Mouse (Mus musculus) adrenal gland, postnatal 14 days (tissue): Measurements from ENCODE around the gene Anxa9. TPM values are rescaled to one million over a fixed set of nuclear protein-coding genes. Genes with fewer than 3 reads are reported as not detected.
A peak's percentile ranks its signal among the peaks of the same experiment; 100 is the strongest.

Source experiments
- DNase-seq: peaks from one replicate; pipeline ENCODE4 v3.0.0; 2021; ENCODE audit warnings: mixed read lengths
- total RNA-seq: library from RNA; stranded (reverse); gene quantifications from 2 replicates; pipeline ENCODE4 v1.2.3, GENCODE M21; 2021

Anxa9 gene
- total RNA-seq, 1 experiment from 2014 or later: 1.6 TPM

DNA sequence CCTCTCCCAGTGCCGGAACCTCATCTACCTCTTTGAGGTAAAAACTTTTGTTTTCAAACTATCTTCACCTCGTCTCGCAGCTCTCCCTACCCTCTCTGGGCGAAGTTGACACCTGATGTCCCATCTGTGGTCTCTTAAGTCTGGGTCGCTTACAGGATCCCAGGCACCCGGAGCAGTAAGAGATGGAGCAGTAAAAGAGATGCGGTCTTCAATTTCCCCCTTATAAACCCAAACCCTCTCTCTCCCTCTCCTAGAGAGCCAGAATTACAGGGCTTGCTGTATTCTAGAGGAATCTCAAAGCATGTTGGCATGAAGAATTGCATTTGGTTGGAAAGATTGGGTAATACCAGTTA, 23.4 kb downstream of the Anxa9 start:
- DNase-seq: no peak

DNA sequence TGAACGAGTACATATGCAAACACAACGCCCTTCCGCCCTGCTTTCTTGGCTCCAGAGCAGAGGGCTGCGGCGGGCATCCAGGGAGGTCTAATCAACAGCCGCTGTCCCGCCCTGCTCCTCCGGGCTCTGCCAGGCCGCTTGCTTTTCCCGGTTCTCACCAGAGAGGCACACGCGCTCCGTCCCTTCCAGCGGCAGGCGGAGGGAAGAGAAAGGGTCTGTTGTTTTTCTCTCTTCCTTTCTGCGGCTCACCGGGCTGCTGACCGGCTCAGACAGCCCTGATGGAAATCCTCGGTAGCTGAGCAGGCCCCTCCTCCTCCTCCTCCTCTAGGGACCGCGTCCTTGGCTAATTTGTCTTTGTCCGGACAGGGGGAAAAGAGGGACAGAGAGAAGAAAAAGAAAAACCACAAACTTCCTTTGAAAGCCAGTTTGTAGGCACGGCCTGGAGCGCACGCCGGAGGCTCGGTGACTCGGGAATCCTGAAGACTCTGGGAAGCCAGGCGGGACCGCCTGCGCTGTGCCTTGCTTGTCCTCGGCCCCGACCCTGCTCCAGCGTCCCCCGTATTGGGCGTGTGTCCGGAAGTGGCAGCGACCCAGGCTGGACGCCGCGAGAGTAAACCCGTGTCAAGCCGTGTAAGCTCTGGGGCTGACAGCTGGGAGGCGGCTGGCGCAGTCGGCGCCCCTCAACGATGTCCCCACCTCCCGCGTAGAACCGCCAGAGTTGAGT, 23.9 kb downstream of the Anxa9 start:
- DNase-seq: peak; percentile 88

DNA sequence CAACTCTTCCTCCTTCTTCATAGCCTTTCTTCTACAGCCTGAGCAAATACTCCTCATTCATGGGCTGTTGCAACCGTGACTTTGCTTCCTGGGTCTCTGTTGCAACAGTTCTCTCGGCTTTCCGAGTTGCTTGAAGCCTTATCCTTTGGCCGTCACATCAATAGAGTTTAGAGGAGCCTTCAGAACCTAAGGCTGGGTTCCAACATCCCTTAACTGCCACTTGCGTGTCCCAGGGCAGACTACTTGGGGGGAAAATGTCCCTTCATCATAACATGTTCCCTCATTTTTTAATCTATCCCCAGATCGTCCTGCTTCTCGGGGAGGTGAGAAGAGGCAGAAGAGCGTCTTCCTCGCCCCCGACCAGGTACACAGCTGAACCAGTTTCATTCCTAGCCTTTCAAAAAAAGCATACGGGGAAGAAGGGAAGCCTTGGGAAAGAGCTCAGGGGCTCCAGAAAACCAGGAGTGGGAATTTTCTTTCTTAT, 24.6 kb downstream of the Anxa9 start:
- DNase-seq: peak; percentile 70

DNA sequence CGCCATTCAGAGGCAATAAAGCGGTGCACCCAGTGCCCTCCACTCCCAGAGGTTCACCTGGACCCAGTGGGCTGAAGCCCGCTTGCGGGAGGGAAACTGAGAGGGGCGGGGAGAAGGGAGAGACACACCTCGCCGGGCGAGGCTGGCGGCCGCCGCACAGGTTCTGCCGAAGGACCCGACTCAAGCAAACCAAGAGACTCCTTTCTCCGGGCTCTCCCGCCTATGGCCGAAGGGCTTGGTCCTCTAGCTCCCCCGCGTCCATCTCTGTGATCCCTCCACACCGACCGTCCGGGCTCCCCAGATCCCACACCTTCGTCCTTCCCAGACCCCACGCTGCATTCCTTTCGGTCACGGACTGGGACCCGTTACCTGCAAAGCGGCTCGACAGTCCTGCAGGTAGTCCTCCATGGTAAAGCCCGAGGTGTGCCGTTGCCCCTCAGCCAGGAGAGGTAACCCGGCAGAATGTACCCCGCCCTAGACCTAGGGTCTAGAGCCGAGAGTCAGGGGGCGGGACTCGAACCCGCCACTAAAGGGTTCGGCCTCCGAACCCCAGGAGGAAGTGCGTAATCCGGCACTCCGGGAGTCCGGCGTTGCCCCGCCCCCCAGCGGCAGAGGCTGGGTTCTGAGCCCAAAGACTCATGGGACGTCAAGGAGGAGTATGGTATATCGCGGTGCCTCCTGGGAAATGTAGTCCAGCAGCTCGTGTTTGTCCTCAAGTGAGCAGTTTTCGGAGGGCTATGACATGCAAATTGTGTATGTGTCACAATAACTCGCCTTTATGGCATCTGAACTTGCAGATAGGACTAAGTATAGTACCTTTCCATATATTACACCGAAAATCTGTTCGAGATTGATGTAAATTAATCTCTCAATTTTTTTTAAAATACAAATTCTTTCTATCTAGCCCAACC, 25.5 kb downstream of the Anxa9 start, which contains the start of the genes Mindy1 and Prune1:
Gene Mindy1 (plus strand): TSS at position 130 of the 911 bp plus-strand sequence.
Gene Prune1 (minus strand): TSS at position 861 of the 911 bp plus-strand sequence.
- peak; percentile 100 for DNase-seq

DNA sequence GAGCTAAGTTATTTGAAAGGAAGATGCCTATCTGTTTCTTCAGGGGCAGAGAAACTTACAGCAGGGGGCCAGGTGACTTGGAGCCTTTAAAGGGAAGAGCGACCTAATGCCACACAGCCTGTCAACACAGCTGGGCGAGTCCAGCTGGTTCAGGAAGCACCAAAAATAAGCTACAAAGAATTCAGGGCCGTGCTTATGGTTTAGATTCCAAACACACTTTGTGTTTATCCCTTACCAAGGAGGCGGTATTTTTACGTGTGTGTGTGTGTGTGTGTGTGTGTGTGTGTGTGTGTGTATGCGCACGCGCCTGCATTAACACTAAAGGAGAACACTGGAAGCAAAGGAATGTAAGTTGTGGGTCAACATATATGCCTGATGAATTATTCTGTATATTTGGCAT, 26.2 kb downstream of the Anxa9 start:
- no peak for DNase-seq

DNA sequence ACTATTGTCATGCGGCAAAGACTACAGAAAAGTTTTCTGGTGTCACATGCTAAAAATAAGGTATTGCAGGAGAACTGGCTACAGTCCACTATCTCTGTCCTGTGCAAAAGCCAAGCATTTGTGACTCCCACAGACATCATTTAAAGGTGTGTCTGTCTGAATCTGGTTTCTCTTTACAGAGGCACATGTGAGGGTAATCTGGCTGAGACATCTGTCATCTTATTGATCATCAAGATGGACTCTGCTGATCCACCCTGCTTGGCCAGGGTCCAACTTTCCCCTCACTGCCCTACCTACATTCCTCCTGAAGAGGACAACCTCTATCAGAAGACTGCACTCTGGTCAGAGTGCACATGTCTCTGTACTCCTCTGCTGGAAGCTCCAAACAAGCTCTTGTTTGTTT, 29.8 kb downstream of the Anxa9 start:
- no peak for DNase-seq

DNA sequence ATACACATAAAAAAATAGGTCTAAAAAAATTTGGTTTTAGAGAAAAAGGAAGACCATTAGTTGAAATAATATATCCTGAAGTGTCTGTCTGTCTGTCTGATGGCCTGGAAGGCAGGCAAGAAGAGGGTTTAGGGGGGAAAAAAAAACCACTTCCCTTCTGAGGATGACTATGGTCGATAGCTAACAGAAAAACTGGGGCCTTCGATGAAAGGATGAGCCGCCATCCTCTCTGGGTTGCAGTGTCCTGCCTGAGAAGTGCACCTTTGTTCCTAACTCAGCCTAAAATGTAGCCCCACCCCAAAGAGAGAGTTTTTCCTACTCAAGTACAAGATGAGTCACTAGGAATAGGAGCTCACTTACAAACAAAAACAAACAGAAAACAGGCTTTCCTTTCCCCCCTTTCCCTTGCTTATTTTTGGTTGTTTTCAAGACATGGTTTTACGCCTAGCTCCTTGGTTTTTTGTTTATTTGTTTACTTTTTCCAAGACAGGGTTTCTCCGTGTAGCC, 30.5 kb downstream of the Anxa9 start:
- no peak for DNase-seq

DNA sequence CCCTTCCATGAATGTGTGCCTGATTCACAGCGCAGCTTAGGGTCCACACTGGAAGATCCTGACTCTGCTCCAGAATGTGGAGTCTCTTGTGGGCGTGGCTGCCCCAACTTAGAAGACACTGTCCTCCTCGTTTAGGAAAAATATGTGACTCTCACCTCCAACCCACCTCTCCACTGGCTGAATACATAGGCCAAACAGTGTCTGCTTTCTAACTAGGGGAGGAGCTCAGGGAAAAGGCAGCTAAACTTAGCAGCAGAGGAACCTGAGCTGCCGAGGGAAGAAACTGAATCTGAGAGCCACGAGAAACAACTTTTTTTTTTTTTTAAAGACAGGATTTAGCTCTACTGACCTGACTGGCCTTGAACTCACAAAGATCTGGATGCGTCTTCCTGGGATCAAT, 31.8 kb downstream of the Anxa9 start:
- DNase-seq: no peak

DNA sequence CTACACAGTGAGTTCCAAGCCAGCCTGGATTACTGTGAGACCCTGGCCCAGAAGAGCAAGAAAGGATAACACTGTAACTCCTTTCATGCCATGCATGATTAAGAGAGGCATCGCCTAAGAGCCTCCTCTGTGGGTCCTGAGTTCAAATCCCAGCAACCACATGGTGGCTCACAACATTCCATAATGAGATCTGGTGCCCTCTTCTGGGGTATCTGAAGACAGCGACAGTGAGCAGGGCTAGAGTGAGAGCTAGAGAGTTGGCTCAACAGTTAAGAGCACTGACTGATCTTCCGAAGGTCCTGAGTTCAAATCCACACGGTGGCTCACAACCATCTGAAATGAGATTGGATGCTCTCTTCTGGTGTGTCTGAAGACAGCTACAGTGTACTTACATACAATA, 32.5 kb downstream of the Anxa9 start:
- DNase-seq: no peak

DNA sequence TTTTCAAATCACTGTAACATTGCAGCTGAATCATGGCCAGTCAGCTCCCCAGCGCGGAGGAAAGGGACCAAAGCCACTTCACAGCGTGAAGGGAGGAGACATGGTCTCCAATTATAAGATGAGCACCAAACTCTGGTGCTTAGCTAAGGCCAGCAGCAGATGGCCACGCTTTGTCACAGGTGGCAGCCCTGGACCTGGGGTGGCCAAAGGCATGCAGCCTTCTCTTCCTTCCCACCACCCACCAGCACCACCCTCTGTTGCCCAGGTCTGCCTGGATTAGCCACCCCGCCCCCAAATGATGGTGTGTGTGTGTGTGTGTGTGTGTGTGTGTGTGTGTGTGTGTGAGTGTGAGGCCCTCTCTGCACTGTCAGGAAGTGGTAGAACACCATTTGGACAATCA, 33.5 kb downstream of the Anxa9 start:
- DNase-seq: no peak

DNA sequence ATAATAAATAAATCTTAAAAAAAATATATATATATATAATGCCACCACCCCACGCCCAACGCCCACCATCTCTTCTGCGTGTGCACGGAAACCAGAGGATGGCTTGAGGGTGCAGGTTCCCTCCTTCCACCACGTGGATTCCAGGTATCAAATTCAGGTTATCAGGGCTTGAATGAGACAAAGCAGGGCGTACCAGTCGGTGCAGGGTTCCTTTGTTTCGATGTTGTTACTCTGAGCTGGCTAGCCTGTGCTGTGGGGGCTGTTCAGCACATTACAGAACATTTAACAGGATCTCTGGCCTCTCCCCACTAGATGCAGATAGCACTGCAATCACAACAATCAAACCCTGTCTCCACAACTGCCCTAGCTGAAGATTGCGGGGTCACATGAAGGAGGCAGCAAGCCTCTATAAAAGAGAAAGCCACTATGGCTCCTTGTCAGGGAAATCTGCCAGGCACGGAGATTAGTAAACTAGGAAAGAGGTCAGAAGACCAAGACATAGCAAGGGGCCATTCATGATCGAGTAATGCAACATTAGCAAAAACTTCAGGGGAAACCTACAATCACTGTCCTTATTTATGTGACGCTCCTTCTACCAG, 36.1 kb downstream of the Anxa9 start:
- DNase-seq: peak; percentile 52

DNA sequence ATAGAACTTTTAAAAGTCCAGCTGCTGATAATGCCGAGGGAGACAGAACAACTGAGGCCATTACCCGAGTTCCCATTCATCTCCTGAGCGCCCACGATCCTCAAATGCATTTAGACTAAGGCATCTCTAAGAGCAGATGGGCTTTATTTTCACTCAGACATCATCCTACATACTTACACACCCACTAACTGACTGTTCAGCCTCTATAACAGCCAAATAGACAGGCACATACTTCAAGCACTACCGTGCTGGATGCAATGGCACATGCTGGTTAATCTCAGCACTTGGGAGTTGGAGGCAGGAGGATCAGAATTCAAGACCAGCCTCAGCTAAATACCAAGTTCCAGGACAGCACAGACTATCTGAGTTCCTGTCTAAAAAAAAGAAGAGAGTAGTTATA, 37.2 kb downstream of the Anxa9 start:
- DNase-seq: no peak

DNA sequence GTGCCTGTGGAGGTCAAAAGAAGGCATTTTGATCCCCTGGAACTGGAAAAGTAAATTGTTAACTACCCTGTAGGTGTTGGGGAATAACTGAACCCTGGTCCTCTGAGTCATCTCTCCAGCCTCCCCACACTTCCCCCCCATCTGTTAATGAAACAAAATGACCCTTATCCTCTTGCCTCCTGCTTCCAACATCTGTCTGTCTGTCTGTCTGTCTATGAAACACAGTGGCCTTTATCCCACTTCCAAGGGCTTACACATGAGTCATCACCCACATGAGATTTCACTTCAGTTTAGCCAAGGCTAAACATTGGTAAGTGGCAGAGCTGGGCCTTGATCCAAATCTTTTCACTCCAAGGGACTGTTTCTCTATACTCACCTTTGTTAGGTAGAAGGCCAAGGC, 39.1 kb downstream of the Anxa9 start:
- DNase-seq: peak; percentile 60

DNA sequence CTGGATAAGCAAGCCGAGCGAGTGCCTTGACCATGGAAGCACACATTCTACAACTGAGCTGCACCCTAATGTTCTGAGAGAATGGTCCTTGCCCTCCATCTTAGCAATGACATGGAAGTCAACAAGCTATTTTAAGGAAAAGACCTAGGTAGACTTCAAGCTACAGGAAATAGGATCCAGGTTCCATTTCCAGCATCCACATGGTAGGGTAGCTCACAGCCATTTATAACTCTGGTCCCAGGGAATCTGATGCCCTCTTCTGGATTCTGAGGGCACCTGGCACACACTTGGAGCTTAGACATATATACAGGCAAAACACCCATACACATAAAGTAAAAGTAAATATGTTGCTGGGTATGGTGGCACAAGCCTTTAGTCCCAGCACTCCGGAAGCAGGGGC, 40.9 kb downstream of the Anxa9 start:
- no peak for DNase-seq

DNA sequence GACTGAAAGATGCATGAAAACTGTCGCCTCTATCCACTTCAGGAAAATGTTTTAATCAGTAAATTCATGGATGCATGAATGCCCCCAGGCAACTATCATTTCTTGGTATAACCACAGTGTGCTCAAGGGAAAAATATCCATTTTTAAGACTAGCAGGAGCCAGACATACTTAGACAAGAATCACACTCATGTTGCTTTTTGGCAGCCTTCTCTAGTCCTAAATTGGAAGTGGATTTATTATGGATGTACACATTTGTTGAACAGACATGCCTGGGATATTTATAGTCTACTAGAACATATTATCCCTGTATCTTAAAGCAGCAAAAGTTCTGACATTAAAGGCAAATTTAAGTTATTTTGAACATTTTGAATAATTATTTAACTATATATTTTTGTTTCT, 42.3 kb downstream of the Anxa9 start:
- DNase-seq: no peak

DNA sequence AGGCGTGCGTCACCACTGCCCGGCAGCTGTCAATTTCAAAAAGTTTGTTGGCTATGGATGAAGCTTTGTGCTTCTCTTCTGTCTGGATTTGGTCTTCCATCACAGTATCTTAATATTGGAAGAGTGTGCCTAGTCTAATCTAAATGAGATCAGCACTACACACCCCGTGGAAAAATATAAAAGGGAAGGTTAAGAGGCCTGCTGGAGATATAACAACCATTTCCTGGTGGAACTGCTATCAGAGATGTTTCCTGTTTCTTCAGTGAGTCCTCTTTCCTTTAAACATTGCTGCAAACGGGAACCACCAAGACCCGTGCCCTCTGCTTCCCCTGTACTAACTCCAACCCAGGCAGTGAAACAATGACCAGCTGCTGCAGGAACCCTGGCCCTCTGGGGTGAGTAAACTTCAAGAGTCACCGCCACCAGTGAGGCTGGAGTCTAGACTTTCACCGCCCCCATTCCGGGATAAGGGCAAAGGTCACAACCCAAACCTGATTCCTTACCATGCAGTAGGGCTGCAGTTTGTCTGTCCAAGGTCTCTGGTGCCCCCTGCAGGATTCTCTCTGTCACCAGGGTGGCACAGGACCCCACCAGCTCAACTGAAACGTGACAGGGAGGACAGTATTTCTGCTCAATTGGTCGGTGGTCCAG, 43.8 kb downstream of the Anxa9 start:
- peak; percentile 82 for DNase-seq

DNA sequence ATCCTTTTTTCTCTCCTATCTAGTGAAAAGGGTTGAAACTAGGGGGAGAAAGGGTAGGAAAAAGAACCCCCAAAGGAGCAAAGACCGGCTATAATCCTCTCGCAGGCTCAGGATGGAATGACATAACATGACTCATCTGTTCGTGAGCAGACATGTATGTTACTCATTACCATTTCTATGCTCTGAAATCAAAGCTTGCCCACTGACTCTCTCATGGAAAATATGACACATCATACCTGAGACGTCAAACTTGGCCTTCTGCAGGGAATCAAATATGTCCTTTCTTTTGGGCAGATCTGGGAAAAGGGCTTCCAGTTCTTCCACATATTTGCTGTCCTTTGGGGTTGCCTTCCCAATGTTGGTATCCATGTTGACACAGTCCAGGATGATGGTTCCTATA, 45.0 kb downstream of the Anxa9 start:
- DNase-seq: no peak

DNA sequence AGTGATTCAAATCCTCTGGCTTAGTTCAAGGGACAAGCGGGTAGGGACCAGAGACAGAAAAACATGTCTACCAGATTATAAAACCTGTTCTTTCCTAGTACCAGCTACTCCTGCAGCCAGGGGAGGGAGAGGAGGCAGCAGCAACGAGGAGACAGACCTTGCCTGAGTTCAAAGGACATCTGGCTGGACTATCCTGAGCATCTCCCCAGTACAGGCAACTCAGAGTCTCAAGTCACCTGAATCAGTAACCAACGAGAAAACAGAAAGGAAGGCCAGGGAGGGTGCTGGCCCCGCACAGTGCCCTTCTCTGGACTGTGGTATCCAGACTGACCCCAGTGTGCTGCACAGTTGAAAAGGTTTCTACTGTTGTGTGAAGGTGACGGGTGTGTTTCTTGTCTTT, 50.0 kb downstream of the Anxa9 start:
- no peak for DNase-seq

DNA sequence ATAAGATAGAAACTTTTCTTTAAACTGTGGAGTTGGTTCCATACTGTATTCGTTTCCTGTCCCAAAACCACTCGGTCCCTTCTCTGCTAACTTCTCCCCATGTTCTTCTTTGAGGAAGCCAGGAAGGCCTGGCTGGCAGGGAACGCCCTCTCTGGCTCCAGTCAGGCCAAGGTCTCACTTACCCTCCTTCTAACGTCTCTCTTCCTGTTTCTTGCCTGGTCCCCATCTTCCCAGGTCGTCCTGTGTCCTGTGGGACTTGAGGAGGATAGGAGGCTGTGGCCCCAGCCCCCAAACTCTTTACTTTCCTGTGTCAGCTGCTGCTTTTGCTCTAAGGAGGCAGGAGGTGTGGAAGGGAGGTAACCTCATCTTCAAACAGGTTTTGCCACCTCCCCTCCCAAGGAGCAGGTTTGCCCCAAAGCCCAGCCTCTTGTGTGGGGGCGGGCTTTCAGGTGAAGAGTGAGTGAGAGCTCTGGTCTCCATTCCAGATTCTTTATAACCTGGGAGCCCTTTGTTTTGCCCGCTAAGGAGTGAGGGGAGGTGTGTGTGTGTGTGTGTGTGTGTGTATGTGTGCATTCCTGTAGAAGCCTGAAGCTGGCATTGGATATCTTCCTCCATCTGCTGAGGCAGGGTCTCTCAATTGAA, 56.1 kb downstream of the Anxa9 start, which contains the start of gene Bnipl:
Gene Bnipl (minus strand): TSS at position 411 of the 642 bp plus-strand sequence.
- no peak for DNase-seq

DNA sequence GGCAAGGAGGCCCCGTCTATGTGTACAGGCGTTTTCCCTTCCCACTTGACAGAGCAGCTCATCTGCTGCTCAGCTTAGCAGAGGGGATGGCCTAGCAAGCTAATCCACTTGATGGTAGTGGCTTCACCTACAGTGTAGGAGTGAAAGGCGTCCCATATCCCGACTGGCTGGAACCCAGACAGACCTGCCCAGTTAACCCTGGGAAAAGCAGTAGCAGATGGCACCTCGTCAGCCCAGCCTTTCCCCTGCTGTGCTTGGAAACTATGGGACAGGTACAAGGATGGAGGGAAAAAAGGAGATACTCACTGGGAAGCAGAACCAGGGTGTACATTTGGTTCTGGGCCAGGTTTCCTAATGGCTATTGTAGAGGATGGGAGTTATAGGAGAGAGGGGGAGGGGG, 56.6 kb downstream of the Anxa9 start:
- DNase-seq: no peak

DNA sequence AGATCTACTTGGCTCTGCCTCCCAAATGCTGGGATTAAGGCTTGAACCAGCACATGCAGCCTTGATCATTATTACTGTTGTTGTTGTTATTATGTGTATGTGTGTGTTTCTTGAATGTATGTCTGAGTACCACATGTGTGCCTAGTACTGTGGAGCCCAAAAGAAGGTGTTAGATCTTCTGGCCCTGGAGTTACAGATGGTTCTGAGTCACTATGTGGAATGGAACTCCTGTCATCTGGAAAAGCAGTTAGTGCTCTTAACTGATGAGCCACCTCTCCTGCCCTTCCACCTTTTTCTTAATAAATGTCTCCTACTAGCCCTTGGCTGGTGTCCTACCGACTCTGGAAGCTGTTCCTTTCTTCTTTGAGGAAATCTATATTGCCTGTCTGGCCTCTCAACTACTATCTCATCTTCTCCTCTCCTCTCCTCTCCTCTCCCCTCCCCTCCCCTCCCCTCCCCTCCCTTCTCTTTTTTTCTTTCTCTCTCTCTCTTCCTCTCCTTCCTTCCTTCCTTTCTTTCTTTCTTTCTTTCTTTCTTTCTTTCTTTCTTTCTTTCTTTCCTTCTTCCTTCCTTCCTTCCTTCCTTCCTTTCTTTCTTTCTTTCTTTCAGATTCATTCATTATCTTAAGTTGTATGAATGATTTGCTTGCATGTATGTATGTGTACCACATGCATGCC, 59.2 kb downstream of the Anxa9 start:
- DNase-seq: no peak
